Mouse (Mus musculus) forebrain, embryonic 15.5 days (tissue): ENCODE measurements around the gene Tiam2. TPM values are rescaled to one million over a fixed set of nuclear protein-coding genes. Genes with fewer than 3 reads are reported as not detected.

Source experiments
- ATAC-seq: fragments of 200-750 bp; cut with Nextera tagmentation; replicated peaks from 2 replicates; pipeline ENCODE4 v1.8.0; 2017; ENCODE audit warnings: mild to moderate bottlenecking, moderate TSS enrichment, moderate library complexity
- H3K27ac ChIP-seq: fragments of 300-500 bp; sonication (generic); replicated peaks from 2 replicates; pipeline ENCODE4 v1.5.1; 2015; ENCODE audit warnings: mild to moderate bottlenecking, inconsistent platforms
- H3K27me3 ChIP-seq: fragments of 300-500 bp; sonication (generic); 2 replicates; pipeline ENCODE4 v1.6.1; 2015; ENCODE audit warnings: inconsistent platforms
- H3K36me3 ChIP-seq: fragments of 300-500 bp; sonication (generic); 2 replicates; pipeline ENCODE4 v1.6.1; 2015; ENCODE audit warnings: mild to moderate bottlenecking, inconsistent platforms
- H3K4me1 ChIP-seq: fragments of 300-500 bp; sonication (generic); 2 replicates; pipeline ENCODE4 v1.6.1; 2015; ENCODE audit warnings: inconsistent platforms
- H3K4me2 ChIP-seq: fragments of 300-500 bp; sonication (generic); replicated peaks from 2 replicates; pipeline ENCODE4 v1.6.1; 2015; ENCODE audit warnings: mild to moderate bottlenecking, inconsistent platforms
- H3K4me3 ChIP-seq: fragments of 300-500 bp; sonication (generic); 2 replicates; pipeline ENCODE4 v1.5.1; 2015; ENCODE audit warnings: mild to moderate bottlenecking, inconsistent platforms
- H3K9ac ChIP-seq: fragments of 300-500 bp; sonication (generic); replicated peaks from 2 replicates; pipeline ENCODE4 v1.6.1; 2015; ENCODE audit warnings: mild to moderate bottlenecking, inconsistent platforms
- H3K9me3 ChIP-seq: fragments of 300-500 bp; sonication (generic); 2 replicates; pipeline ENCODE4 v1.6.1; 2016; ENCODE audit warnings: inconsistent platforms
- WGBS: fragments of 180-500 bp; shearing (Covaris S2); methylation state at CpG from one replicate; pipeline ENCODE4 v1.1.7; 2015; ENCODE audit warnings: mixed read lengths; 5-methylcytosine and 5-hydroxymethylcytosine counted together
- polyA plus RNA-seq: library from polyadenylated mRNA; unstranded; fragments of >200 nt; fragmentation: Nextera tagmentation; extraction: Ambion mirVana; gene quantifications from 2 replicates; pipeline ENCODE4 v1.2.1, GENCODE M21; 2015

Tiam2 gene
- polyA plus RNA-seq, 1 experiment from 2014 or later: 122 TPM

- Histone ChIP-seq H3K4me2 (no peak overlapping the region), H3K27ac (no peak overlapping the region), H3K4me3 (no peak overlapping the region), H3K27me3 (no peaks in the 10 kb centered on the region), H3K4me1 (peaks cover 6% of the 10 kb centered on the region; the same call in 1 of the 2 replicates), H3K36me3 (no peaks in the 10 kb centered on the region), H3K9ac (no peak overlapping the region), H3K9me3 (0 out of 2 replicates have a peak, but pooled peaks cover 3% of the 10 kb centered on the region)
- ATAC-seq: no peak
- 90% methylated on average over 4 of the region's 4 CpGs for WGBS
These were observed 10.8 kb upstream of the Tiam2 start for GRCm38 (mm10) chr17:3315581-3315980.

GRCm38 (mm10) chr17:3326903-3327279 lies 518 bp downstream of the Tiam2 start:
- H3K4me3 ChIP-seq: peak overlapping the region; percentile 65
- H3K9ac ChIP-seq: peak overlapping the region; percentile 73
- no peak for ATAC-seq
- H3K36me3 ChIP-seq: no peaks in the 10 kb centered on the region
- H3K27me3 ChIP-seq: no peaks in the 10 kb centered on the region
- H3K27ac ChIP-seq: peak overlapping the region; percentile 77
- H3K9me3 ChIP-seq: no peaks in the 10 kb centered on the region
- H3K4me1 ChIP-seq: peaks cover 38% of the 10 kb centered on the region
- peak overlapping the region; percentile 77 for H3K4me2 ChIP-seq
- under 1% methylated on average over 25 of the region's 25 CpGs for WGBS

GRCm38 (mm10) chr17:3327335-3327734 lies 962 bp downstream of the Tiam2 start:
- peak overlapping the region; percentile 65 for H3K4me3 ChIP-seq
- no peaks in the 10 kb centered on the region for H3K27me3 ChIP-seq
- H3K4me2 ChIP-seq: peak overlapping the region; percentile 77
- 6% methylated on average over 14 of the region's 14 CpGs for WGBS
- H3K9me3 ChIP-seq: no peaks in the 10 kb centered on the region
- no peaks in the 10 kb centered on the region for H3K36me3 ChIP-seq
- H3K9ac ChIP-seq: peak overlapping the region; percentile 73
- H3K4me1 ChIP-seq: peaks cover 42% of the 10 kb centered on the region
- peak overlapping the region; percentile 77 for H3K27ac ChIP-seq
- no peak for ATAC-seq

- H3K4me3 ChIP-seq: peak overlapping the region; percentile 65
- H3K4me1 ChIP-seq: peaks cover 47% of the 10 kb centered on the region
- H3K27me3 ChIP-seq: no peaks in the 10 kb centered on the region
- H3K27ac ChIP-seq: peak overlapping the region; percentile 78
- no peaks in the 10 kb centered on the region for H3K9me3 ChIP-seq
- ATAC-seq: peak; percentile 73
- peak overlapping the region; percentile 77 for H3K4me2 ChIP-seq
- H3K36me3 ChIP-seq: no peaks in the 10 kb centered on the region
- WGBS: 67% methylated on average over 4 of the region's 4 CpGs
- no peak overlapping the region for H3K9ac ChIP-seq
These were observed 2.4 kb downstream of the Tiam2 start for GRCm38 (mm10) chr17:3328820-3329219.

GRCm38 (mm10) chr17:3329429-3329828 lies 3.1 kb downstream of the Tiam2 start:
- Histone ChIP-seq H3K27me3 (no peaks in the 10 kb centered on the region), H3K27ac (peak overlapping the region; percentile 78), H3K9me3 (no peaks in the 10 kb centered on the region), H3K4me2 (peak overlapping the region; percentile 77), H3K4me3 (peak overlapping the region; percentile 65), H3K9ac (no peak overlapping the region), H3K36me3 (no peaks in the 10 kb centered on the region), H3K4me1 (peaks cover 49% of the 10 kb centered on the region)
- no peak for ATAC-seq
- WGBS: 84% methylated on average over 4 of the region's 4 CpGs

- Histone ChIP-seq H3K36me3 (no peaks in the 10 kb centered on the region), H3K4me1 (peaks cover 45% of the 10 kb centered on the region), H3K4me3 (peak overlapping the region; percentile 13), H3K27ac (peak overlapping the region; percentile 83), H3K4me2 (peak overlapping the region; percentile 29), H3K27me3 (no peaks in the 10 kb centered on the region), H3K9ac (no peak overlapping the region), H3K9me3 (no peaks in the 10 kb centered on the region)
- peak; percentile 77 for ATAC-seq
- WGBS: 60% methylated on average over 7 of the region's 7 CpGs
These were observed 5.5 kb downstream of the Tiam2 start for GRCm38 (mm10) chr17:3331721-3332461.

- Histone ChIP-seq H3K27ac (peak overlapping the region; percentile 71), H3K27me3 (no peaks in the 10 kb centered on the region), H3K36me3 (no peaks in the 10 kb centered on the region), H3K9ac (no peak overlapping the region), H3K4me1 (peaks cover 59% of the 10 kb centered on the region), H3K9me3 (no peaks in the 10 kb centered on the region), H3K4me2 (no peak overlapping the region), H3K4me3 (no peak overlapping the region)
- no peak for ATAC-seq
- WGBS: 85% methylated on average over 7 of the region's 7 CpGs
These were observed 9.9 kb downstream of the Tiam2 start for GRCm38 (mm10) chr17:3336161-3336739.

- H3K36me3 ChIP-seq: no peaks in the 10 kb centered on the region
- peak; percentile 43; the same call in 1 of the 2 replicates for ATAC-seq
- no peak overlapping the region for H3K9ac ChIP-seq
- no peak overlapping the region; the same call in 1 of the 2 replicates for H3K4me2 ChIP-seq
- no peaks in the 10 kb centered on the region for H3K9me3 ChIP-seq
- WGBS: 60% methylated on average over 7 of the region's 7 CpGs
- H3K4me3 ChIP-seq: no peak overlapping the region
- H3K27ac ChIP-seq: peak overlapping the region; percentile 71
- H3K27me3 ChIP-seq: no peaks in the 10 kb centered on the region
- H3K4me1 ChIP-seq: peaks cover 52% of the 10 kb centered on the region
These were observed 10.6 kb downstream of the Tiam2 start for GRCm38 (mm10) chr17:3336887-3337524.

GRCm38 (mm10) chr17:3337525-3337888 lies 11.1 kb downstream of the Tiam2 start:
- Histone ChIP-seq H3K36me3 (no peaks in the 10 kb centered on the region), H3K9me3 (no peaks in the 10 kb centered on the region), H3K4me3 (no peak overlapping the region), H3K27ac (peak overlapping the region; percentile 71), H3K27me3 (no peaks in the 10 kb centered on the region), H3K4me1 (peaks cover 49% of the 10 kb centered on the region), H3K4me2 (no peak overlapping the region; the same call in 1 of the 2 replicates), H3K9ac (no peak overlapping the region)
- peak; percentile 44; the same call in 1 of the 2 replicates for ATAC-seq
- WGBS: 69% methylated on average over 4 of the region's 4 CpGs

GRCm38 (mm10) chr17:3338821-3339220 lies 12.4 kb downstream of the Tiam2 start:
- Histone ChIP-seq H3K4me2 (peak overlapping the region; percentile 17), H3K36me3 (no peaks in the 10 kb centered on the region), H3K27me3 (no peaks in the 10 kb centered on the region), H3K9ac (0 out of 2 replicates have a peak overlapping the region, but pooled peaks have one; percentile 2), H3K4me3 (no peak overlapping the region), H3K27ac (peak overlapping the region; percentile 71), H3K9me3 (no peaks in the 10 kb centered on the region), H3K4me1 (peaks cover 44% of the 10 kb centered on the region)
- WGBS: 50% methylated on average over 7 of the region's 7 CpGs
- peak; percentile 85 for ATAC-seq

GRCm38 (mm10) chr17:3344872-3345271 lies 18.5 kb downstream of the Tiam2 start:
- Histone ChIP-seq H3K27ac (peak overlapping the region; percentile 74), H3K4me2 (peak overlapping the region; percentile 20), H3K36me3 (no peaks in the 10 kb centered on the region), H3K27me3 (no peaks in the 10 kb centered on the region), H3K4me3 (no peak overlapping the region), H3K4me1 (peaks cover 49% of the 10 kb centered on the region), H3K9ac (peak overlapping the region; percentile 30; the same call in 1 of the 2 replicates), H3K9me3 (no peaks in the 10 kb centered on the region)
- no peak for ATAC-seq
- WGBS: 33% methylated on average over 7 of the region's 7 CpGs

- no peak for ATAC-seq
- Histone ChIP-seq H3K9ac (peak overlapping the region; percentile 30; the same call in 1 of the 2 replicates), H3K4me2 (peak overlapping the region; percentile 20; the same call in 1 of the 2 replicates), H3K9me3 (no peaks in the 10 kb centered on the region), H3K27me3 (no peaks in the 10 kb centered on the region), H3K36me3 (no peaks in the 10 kb centered on the region), H3K27ac (peak overlapping the region; percentile 74), H3K4me3 (no peak overlapping the region), H3K4me1 (peaks cover 51% of the 10 kb centered on the region)
- 53% methylated on average over 12 of the region's 12 CpGs for WGBS
These were observed 19.0 kb downstream of the Tiam2 start for GRCm38 (mm10) chr17:3345276-3345885.
